Mouse (Mus musculus): Measurements from ENCODE around the gene Tgfb2.

DNA sequence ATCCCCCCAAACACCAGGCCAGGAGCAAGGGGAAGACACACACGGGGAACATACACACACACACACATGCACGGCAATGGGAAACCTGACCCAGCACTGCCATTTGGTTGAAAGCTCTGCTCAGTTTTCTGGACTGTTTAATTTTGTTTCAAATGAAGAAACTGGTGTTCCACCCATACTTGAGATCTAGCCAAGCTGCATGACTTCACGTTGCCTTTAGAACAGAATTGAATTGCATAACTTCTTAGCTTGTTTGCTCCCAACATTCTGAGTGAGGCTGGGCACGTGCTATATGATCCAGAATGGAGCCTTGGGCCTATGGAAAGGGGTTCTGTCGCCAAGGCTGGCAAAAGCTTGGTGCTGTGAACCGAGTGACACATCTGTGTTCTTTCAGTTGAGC, 87.5 kb downstream of the Tgfb2 start:
- TF ChIP-seq ZNF384 (IDR thresholded peaks at IDR 0.05; ENCODE audit: low read depth, low read length) (no peak), CHD2 (IDR thresholded peaks at IDR 0.05; ENCODE audit: low read depth, low read length) (no peak), ZC3H11A (IDR thresholded peaks at IDR 0.05; ENCODE audit: borderline replicate concordance, low read depth, low read length) (no peak), MAFK (IDR thresholded peaks at IDR 0.05; ENCODE audit: insufficient read depth, low read depth, low read length) (no peak), HCFC1 (IDR thresholded peaks at IDR 0.05; ENCODE audit: borderline replicate concordance, insufficient read depth, low read length) (no peak)

Data from ES-E14 (cell line).